Mouse (Mus musculus): ENCODE measurements at regions not wholly inside any gene's neighbourhood (a gene's known extent, or its start where the extent isn't known, plus 50 kb on each side); places are given as distances from the start of the nearest gene placed in this dataset.

GRCm38 (mm10) chr10:42117523-42117922, 99.3 kb upstream of the Armc2 start:
- Histone ChIP-seq H3K9me3 (ENCODE audit: control insufficient read depth, low read length) (peaks cover 5% of the 10 kb centered on the region; the same call in 1 of the 2 replicates), H3K4me1 (ENCODE audit: control insufficient read depth) (no peaks in the 10 kb centered on the region; the same call in 1 of the 2 replicates), H3K27me3 (ENCODE audit: control insufficient read depth) (no peaks in the 10 kb centered on the region), H3K4me3 (replicated peaks) (no peak overlapping the region), H3K36me3 (ENCODE audit: control insufficient read depth) (no peaks in the 10 kb centered on the region)
- no peak for TF ChIP-seq GATA1 (IDR thresholded peaks at IDR 0.05; ENCODE audit: low read length)
- no peak for TF ChIP-seq TAL1 (IDR thresholded peaks at IDR 0.05; ENCODE audit: low read length)

- Histone ChIP-seq H3K4me1 (ENCODE audit: control insufficient read depth) (no peaks in the 10 kb centered on the region; the same call in 1 of the 2 replicates), H3K9me3 (ENCODE audit: control insufficient read depth, low read length) (peaks cover 5% of the 10 kb centered on the region; the same call in 1 of the 2 replicates), H3K4me3 (replicated peaks) (no peak overlapping the region), H3K36me3 (ENCODE audit: control insufficient read depth) (no peaks in the 10 kb centered on the region), H3K27me3 (ENCODE audit: control insufficient read depth) (no peaks in the 10 kb centered on the region)
- no peak for TF ChIP-seq GATA1 (IDR thresholded peaks at IDR 0.05; ENCODE audit: low read length)
- TF ChIP-seq TAL1 (IDR thresholded peaks at IDR 0.05; ENCODE audit: low read length): no peak
These were observed 97.7 kb upstream of the Armc2 start for GRCm38 (mm10) chr10:42115920-42116298.

GRCm38 (mm10) chr10:42115224-42115919, 97.1 kb upstream of the Armc2 start:
- Histone ChIP-seq H3K4me3 (replicated peaks) (no peak overlapping the region), H3K9me3 (ENCODE audit: control insufficient read depth, low read length) (peaks cover 5% of the 10 kb centered on the region; the same call in 1 of the 2 replicates), H3K27me3 (ENCODE audit: control insufficient read depth) (no peaks in the 10 kb centered on the region), H3K4me1 (ENCODE audit: control insufficient read depth) (no peaks in the 10 kb centered on the region; the same call in 1 of the 2 replicates), H3K36me3 (ENCODE audit: control insufficient read depth) (no peaks in the 10 kb centered on the region)
- no peak for TF ChIP-seq TAL1 (IDR thresholded peaks at IDR 0.05; ENCODE audit: low read length)
- TF ChIP-seq GATA1 (IDR thresholded peaks at IDR 0.05; ENCODE audit: low read length): no peak

GRCm38 (mm10) chr10:42110704-42111103, 92.5 kb upstream of the Armc2 start:
- Histone ChIP-seq H3K9me3 (ENCODE audit: control insufficient read depth, low read length) (peaks cover 5% of the 10 kb centered on the region; the same call in 1 of the 2 replicates), H3K36me3 (ENCODE audit: control insufficient read depth) (no peaks in the 10 kb centered on the region), H3K4me3 (replicated peaks) (no peak overlapping the region), H3K4me1 (ENCODE audit: control insufficient read depth) (peaks cover 4% of the 10 kb centered on the region), H3K27me3 (ENCODE audit: control insufficient read depth) (no peaks in the 10 kb centered on the region)
- TF ChIP-seq TAL1 (IDR thresholded peaks at IDR 0.05; ENCODE audit: low read length) (no peak), GATA1 (IDR thresholded peaks at IDR 0.05; ENCODE audit: low read length) (no peak)

- TF ChIP-seq GATA1 (IDR thresholded peaks at IDR 0.05; ENCODE audit: low read length): no peak
- H3K36me3 ChIP-seq (ENCODE audit: control insufficient read depth): no peaks in the 10 kb centered on the region
- peaks cover 4% of the 10 kb centered on the region; the same call in 1 of the 2 replicates for H3K9me3 ChIP-seq (ENCODE audit: control insufficient read depth, low read length)
- H3K4me1 ChIP-seq (ENCODE audit: control insufficient read depth): peaks cover 4% of the 10 kb centered on the region
- H3K27me3 ChIP-seq (ENCODE audit: control insufficient read depth): no peaks in the 10 kb centered on the region
- no peak overlapping the region for H3K4me3 ChIP-seq (replicated peaks)
These were observed 90.2 kb upstream of the Armc2 start for GRCm38 (mm10) chr10:42108294-42109014.

GRCm38 (mm10) chr10:42107437-42108293, 89.4 kb upstream of the Armc2 start:
- H3K4me1 ChIP-seq (ENCODE audit: control insufficient read depth): peaks cover 4% of the 10 kb centered on the region
- no peaks in the 10 kb centered on the region for H3K27me3 ChIP-seq (ENCODE audit: control insufficient read depth)
- H3K36me3 ChIP-seq (ENCODE audit: control insufficient read depth): no peaks in the 10 kb centered on the region
- TF ChIP-seq TAL1 (IDR thresholded peaks at IDR 0.05; ENCODE audit: low read length) (no peak), GATA1 (IDR thresholded peaks at IDR 0.05; ENCODE audit: low read length) (no peak)
- no peak overlapping the region for H3K4me3 ChIP-seq (replicated peaks)
- peaks cover 3% of the 10 kb centered on the region; the same call in 1 of the 2 replicates for H3K9me3 ChIP-seq (ENCODE audit: control insufficient read depth, low read length)

GRCm38 (mm10) chr10:42106611-42107010, 88.4 kb upstream of the Armc2 start:
- no peak overlapping the region for H3K4me3 ChIP-seq (replicated peaks)
- no peaks in the 10 kb centered on the region for H3K36me3 ChIP-seq (ENCODE audit: control insufficient read depth)
- peaks cover 3% of the 10 kb centered on the region; the same call in 1 of the 2 replicates for H3K9me3 ChIP-seq (ENCODE audit: control insufficient read depth, low read length)
- H3K27me3 ChIP-seq (ENCODE audit: control insufficient read depth): no peaks in the 10 kb centered on the region
- TF ChIP-seq GATA1 (IDR thresholded peaks at IDR 0.05; ENCODE audit: low read length): no peak
- peaks cover 4% of the 10 kb centered on the region for H3K4me1 ChIP-seq (ENCODE audit: control insufficient read depth)

- no peak for TF ChIP-seq TAL1 (IDR thresholded peaks at IDR 0.05; ENCODE audit: low read length)
- no peak for TF ChIP-seq GATA1 (IDR thresholded peaks at IDR 0.05; ENCODE audit: low read length)
These were observed 86.8 kb upstream of the Armc2 start for GRCm38 (mm10) chr10:42105083-42105482.

More at GRCm38 (mm10) chr10:42105083-42105482, 86.8 kb upstream of the Armc2 start:
- H3K4me3 ChIP-seq (replicated peaks): no peak overlapping the region
- H3K4me1 ChIP-seq (ENCODE audit: control insufficient read depth): peaks cover 4% of the 10 kb centered on the region
- H3K9me3 ChIP-seq (ENCODE audit: control insufficient read depth, low read length): peaks cover 3% of the 10 kb centered on the region; the same call in 1 of the 2 replicates
- no peaks in the 10 kb centered on the region for H3K36me3 ChIP-seq (ENCODE audit: control insufficient read depth)
- no peaks in the 10 kb centered on the region for H3K27me3 ChIP-seq (ENCODE audit: control insufficient read depth)

Measured in erythroblast, embryonic 14.5 days (primary cell).